Mouse (Mus musculus): ENCODE data around the gene Cd79b.

Gene Cd79b

GRCm38 (mm10) chr11:106317801-106318200 lies 3.2 kb upstream of the Cd79b start:
- DNase-seq, result no peak

DNA sequence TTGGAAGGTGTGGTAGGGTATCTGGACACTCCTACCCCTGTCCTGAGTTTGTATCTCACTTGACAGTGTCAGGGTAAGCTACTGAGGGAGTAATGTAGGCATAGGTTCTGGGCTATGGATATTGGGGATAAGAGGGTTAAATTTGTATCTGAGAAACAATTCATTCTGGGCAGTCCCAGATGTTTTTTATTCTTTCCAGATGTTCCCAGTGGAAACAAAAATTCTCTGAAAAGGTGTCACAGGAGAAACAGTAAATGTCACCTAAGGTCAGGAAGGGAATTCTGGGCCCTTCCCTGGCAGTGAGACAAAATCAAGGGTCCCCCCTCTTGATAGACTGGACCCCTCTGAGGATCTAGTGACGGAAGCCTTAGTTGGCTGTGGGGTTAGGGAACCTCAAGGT lies 1.9 kb upstream of the Cd79b start:
- no peak for DNase-seq

GRCm38 (mm10) chr11:106313533-106313932 lies 1.0 kb downstream of the Cd79b start:
- no peak for DNase-seq

GRCm38 (mm10) chr11:106310123-106310522 lies 4.4 kb downstream of the Cd79b start:
- DNase-seq, result no peak

DNA sequence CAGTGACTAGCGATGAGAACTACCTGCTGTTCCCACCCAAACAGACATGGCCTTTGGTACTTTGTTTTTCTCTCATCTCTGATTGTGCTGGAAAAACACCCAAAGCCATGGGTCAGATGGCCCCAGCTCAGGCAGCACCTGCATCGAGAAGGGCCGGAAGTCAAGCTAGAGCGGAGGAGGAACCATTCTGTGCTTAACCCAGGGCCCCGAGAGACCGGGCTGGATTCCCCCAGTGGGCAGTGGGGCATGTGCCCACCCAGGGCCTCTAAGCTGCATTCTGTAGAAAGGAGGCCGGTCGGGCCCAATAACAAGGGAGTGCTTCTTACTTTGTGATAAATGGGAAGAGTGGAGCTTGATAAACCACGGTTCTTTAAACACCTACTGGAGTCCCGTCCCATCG lies 6.4 kb downstream of the Cd79b start:
- DNase-seq, result no peak

GRCm38 (mm10) chr11:106307432-106307831 lies 7.1 kb downstream of the Cd79b start:
- no peak for DNase-seq

GRCm38 (mm10) chr11:106306758-106307157 lies 7.8 kb downstream of the Cd79b start:
- no peak for DNase-seq

DNA sequence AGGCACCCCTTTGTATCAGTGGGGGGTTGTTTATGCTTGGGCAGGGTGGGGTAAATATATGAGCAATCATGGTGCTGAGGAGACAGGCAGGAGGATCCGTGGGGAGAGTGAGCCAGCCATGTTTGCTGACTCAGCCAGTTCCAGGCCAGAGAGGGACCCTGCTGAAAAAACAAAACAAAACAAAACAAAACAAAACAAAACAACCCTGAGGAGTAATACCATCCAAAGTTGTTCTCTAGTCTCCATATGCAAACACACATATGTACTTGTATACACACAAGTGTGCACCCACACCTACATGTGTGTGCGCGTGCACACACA lies 8.5 kb downstream of the Cd79b start:
- DNase-seq, result no peak

DNA sequence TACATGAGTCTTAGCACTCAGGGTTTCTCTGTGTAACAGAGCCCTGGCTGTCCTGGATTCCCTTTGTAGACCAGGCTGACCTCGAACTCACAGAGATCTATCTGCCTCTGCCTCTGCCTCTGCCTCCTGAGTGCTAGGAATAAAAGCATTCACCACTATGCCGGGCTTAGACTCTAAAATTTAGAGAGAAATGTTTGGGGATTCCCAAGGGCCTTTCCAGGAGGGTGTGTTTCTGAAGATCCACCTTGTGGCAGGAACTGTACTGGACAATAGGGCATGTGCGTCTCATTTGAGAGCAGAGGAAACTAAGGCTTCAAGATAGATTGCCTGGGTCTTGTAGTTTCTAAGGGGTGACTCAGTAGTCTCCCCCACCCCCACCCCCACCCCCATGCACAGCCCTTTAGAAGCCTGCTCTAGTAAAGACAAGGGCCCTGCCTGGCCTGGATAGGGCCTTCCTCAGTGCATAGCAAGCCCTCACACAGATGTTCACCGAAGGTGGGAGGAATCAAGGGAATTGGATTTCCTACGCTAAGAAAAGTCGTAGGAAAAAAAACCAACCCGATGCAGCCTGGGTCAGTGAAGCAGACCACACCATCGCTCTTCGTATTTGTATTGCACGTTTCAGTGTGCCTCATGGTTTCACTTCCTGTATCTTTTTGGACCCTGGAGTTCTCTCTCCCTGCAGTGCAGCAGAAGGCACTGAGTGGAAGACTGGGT lies 9.1 kb downstream of the Cd79b start:
- no peak for DNase-seq

DNA sequence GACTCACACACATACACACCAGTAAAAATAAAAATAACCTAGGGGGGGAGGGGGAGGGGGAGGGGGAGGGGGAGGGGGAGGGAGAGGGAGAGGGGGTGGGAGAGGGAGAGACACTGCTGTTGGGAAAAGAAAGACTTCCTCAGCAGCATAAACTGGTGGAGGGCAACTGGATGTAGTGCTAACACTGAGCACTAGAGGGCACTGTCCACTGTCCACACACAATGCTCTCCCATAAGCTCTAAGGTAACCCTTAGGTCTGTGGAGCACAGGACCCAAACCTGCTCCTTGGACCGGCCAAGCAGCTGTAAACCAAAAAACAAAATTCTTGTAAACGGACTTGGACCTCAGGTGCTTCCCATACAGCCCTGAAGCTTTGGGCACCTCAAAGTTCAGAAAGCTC lies 11.9 kb downstream of the Cd79b start:
- DNase-seq, result peak; percentile 79 to 83

DNA sequence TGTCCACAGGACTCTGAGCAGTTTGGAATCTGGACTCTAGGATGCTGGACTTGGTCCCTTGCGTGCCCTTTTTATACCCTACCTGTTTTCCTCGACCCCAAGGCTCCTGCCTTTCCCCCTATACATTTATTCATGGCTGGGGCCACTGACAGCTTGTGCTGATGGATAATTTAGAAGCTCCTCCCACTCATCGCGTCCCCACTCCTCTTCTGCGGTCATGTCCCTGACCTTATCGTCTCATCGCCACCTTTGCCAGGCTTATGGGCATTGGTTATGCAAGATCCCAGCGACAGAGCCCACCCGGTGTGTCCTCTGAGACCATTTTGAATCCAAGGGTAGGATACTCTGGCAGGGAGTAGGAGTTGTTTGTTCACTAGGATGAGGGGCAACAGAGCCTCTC lies 12.8 kb downstream of the Cd79b start, which contains the start of gene Gh:
TSS of gene Gh (minus strand) at position 101 of the 400 bp plus-strand sequence.
- no peak for DNase-seq

DNA sequence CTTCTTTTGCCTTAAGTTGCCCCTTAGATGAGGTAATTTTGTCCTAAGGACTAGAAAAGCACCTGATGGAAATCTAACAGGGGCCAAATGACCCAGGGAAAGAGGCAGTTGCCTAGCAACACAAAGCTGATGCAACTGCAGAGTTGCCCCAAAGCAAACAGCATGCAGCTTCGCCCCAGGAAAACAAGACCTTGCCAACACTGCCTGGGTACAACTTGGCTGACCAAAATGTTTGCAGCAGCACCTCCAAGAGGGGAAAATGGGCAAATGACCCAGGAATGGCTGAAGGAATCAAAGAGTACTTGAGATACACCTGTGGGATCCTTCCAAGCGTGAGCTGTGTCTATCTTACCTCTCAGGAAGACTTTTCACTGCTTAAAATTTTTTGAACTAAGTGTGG lies 22.7 kb downstream of the Cd79b start:
- peak; percentile 85 to 88 for DNase-seq

DNA sequence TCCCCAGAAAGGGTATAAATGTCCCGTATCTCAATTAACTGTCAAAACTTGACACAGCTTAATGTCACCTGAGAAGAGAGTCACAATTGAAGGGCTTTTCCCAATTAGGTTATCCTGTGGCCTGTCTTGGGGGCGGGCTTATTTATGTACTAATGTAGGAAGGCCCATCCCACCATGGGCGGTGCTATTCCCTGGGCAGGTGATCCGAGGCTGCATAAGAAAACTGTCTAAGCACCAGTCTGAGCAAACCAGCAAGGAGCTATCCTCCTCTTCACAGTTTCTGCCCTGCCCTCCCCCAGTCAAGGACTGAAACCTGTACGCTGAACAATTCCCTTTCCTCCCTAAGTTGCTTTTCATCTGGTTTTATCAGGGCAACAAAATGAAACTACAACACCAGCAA lies 24.2 kb downstream of the Cd79b start:
- DNase-seq, result peak in 1 of 2 experiments; percentile 19

- DNase-seq, result peak; percentile 95 to 98
Observed at GRCm38 (mm10) chr11:106289369-106289768, 25.2 kb downstream of the Cd79b start.

- peak; percentile 80 to 81 for DNase-seq
Observed at GRCm38 (mm10) chr11:106286987-106287386, 27.6 kb downstream of the Cd79b start.

DNA sequence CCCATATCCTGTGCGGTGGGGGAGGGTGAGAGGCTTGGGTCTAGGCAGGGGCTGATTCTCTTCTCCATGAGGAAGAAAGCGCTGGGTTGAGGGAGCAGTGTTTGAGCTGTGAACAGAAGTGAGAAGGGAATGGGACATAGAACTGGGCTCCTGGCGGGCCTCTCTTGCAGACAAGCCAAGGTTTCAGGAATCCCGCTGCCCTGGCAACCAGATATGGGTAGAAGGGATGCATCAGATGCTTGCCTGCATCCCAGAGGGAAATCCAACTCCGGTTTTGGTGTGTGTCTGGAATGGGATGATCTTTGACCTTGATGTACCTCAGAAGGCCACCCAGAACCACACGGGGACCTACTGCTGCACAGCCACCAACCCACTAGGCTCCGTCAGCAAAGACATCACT lies 28.4 kb downstream of the Cd79b start:
- DNase-seq, result peak; percentile 38 to 51

GRCm38 (mm10) chr11:106284126-106284525 lies 30.4 kb downstream of the Cd79b start:
- peak; percentile 23 to 46 for DNase-seq

- DNase-seq, result peak in 1 of 2 experiments; percentile 43
Observed at GRCm38 (mm10) chr11:106283371-106283770, 31.2 kb downstream of the Cd79b start.

- no peak for DNase-seq
Observed at GRCm38 (mm10) chr11:106282452-106282851, 32.1 kb downstream of the Cd79b start.

GRCm38 (mm10) chr11:106276454-106276853 lies 38.1 kb downstream of the Cd79b start, which contains the start of gene Tcam1:
TSS of gene Tcam1 (plus strand) at chr11:106276672.
- DNase-seq, result peak; percentile 98

DNA sequence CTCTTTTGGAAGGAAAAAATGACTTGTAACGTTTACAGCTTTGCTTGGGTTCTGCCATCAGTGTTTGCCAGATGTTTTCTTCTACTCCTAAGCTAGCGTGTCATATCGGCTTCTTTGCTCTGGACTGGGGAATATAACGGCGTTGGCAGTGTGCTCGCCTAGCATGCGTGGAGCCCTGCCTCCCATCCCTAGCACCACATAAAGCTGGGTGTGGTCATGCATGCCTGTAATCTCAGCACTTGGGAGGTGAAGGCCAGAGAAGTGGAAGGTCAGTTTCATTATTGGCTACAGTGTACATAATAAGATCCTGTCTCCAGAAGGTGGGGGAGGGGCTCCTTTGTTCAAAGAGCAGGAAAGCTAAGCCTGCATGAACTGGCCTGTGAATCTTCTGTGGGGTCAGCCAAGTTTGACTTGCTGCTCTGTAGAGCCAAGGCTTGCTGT lies 39.6 kb downstream of the Cd79b start:
- DNase-seq, result peak in 1 of 2 experiments; percentile 33

GRCm38 (mm10) chr11:106274374-106274773 lies 40.2 kb downstream of the Cd79b start:
- DNase-seq, result no peak

GRCm38 (mm10) chr11:106273811-106274210 lies 40.8 kb downstream of the Cd79b start:
- DNase-seq, result no peak

DNA sequence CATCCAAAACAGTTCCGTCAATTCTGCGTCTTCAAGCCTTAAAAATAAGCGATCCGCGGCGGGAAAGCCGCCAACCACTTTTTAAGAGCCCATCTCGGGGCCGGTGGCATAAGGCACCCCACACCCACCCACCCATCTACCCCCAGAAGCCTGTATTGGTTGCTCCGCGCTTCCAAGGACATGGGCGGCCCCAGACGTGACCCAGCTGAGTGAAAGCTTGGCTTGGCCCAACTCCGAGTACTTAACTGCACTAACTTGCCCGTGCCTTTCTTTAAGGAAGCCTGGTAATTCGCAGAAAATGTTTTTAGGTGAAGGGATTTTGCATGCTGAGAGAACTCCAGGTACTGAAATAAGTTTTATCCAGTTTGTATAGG lies 41.3 kb downstream of the Cd79b start:
- DNase-seq, result no peak

All from cerebellum, postnatal 14 days (tissue).